Mouse (Mus musculus): ENCODE data around the gene Rps6ka1. TPM values are rescaled to one million over a fixed set of nuclear protein-coding genes. Genes with fewer than 3 reads are reported as not detected.
"Not testable (repeated sequence)": the region's sequence is repeated elsewhere in the genome, so short reads cannot be mapped to it uniquely, and the experiment has no call there.

Rps6ka1 gene
- polyA plus RNA-seq, 1 experiment, result 1.7 TPM

DNA sequence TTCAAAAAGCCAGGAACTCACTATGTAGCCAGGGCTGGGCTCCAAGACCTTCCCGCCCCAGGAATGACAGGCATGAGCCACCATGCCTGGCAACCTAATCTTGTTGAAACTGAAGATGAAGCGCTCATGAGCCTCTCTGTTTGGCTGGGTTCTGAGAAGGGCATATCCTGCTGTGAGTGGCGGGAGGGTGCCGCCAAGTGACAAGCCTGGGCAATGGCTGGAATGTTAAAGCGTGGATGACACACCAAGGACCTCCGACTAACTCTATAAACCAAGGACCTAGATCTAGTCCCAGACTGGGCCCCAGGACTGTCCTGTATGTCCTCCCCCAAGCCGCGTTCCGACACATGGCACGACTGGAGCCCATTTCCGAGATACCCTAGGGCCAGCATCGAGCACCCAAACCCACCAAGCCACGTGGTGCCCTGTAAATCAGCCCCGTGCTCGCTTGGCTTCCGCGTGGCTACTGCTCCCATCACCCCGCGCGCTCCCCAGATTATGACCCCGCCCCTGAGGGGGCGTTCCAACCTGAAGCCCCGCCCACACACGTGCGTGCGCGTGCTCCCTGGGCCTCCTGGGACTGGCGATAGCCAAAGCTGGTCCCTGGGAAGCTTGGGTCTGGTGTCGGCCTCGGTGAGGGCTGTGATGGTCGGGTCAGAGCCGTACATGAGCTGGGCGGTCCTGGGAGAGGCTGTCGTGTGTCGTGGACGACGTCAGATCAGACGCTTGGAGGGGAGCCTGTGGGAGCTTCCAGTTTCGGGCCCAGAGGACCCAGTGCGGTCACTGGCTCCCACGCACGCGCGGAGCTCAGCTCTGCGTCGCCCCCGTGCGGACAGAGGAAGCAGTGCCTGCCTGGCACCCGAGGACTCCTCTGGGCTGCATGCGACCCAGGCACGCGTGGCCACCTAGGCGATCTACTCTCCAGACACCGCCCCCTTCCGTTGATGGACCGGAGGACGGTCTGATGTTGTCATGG, 22.9 kb upstream of the Rps6ka1 start:
- H3K36me3 ChIP-seq (ENCODE audit: control insufficient read depth, insufficient read depth), result no peaks in the 10 kb centered on the region
- H3K27me3 ChIP-seq (ENCODE audit: control insufficient read depth, insufficient read depth, insufficient read length), result no peaks in the 10 kb centered on the region
- peak overlapping the region; percentile 33 for H3K4me3 ChIP-seq
- no peaks in the 10 kb centered on the region for H3K79me2 ChIP-seq (ENCODE audit: control insufficient read depth, insufficient read depth)
- H3K4me2 ChIP-seq (ENCODE audit: low read depth), result peak overlapping the region; percentile 82
- TF ChIP-seq POLR2AphosphoS2 (IDR thresholded peaks at IDR 0.05; ENCODE audit: insufficient read length, low read depth), result peak; percentile 92
- no peak for TF ChIP-seq TCF12 (IDR thresholded peaks at IDR 0.05; ENCODE audit: insufficient read depth, poor library complexity, severe bottlenecking)
- TF ChIP-seq POLR2A (IDR thresholded peaks at IDR 0.05; ENCODE audit: insufficient read length, low read depth), result peak; percentile 87
- no peak for TF ChIP-seq MAX (IDR thresholded peaks at IDR 0.05; ENCODE audit: low read depth)
- TF ChIP-seq REST (IDR thresholded peaks at IDR 0.05; ENCODE audit: insufficient read depth, insufficient read length), result no peak
- TF ChIP-seq CEBPB (IDR thresholded peaks at IDR 0.05; ENCODE audit: insufficient read depth, poor library complexity, severe bottlenecking), result no peak
- TF ChIP-seq E2F4 (IDR thresholded peaks at IDR 0.05; ENCODE audit: insufficient read depth), result no peak
- TF ChIP-seq SRF (IDR thresholded peaks at IDR 0.05; ENCODE audit: control insufficient read depth, insufficient read length, low read depth), result peak; percentile 13
- TF ChIP-seq USF1 (IDR thresholded peaks at IDR 0.05; ENCODE audit: low read depth), result peak; percentile 31
- TF ChIP-seq MYOG (IDR thresholded peaks at IDR 0.05; ENCODE audit: control insufficient read depth in 1 of 3, insufficient read depth in 1 of 3, insufficient read length in 2 of 3, low read depth in 2 of 3), result peak in 1 of 3 experiments; percentile 54
- TF ChIP-seq MYOD1 (IDR thresholded peaks at IDR 0.05; ENCODE audit: control insufficient read depth in 1 of 3, insufficient read length in 2 of 3, low read depth in 2 of 3), result peak in 2 of 3 experiments; percentile 2 to 14
- TF ChIP-seq TCF3 (IDR thresholded peaks at IDR 0.05; ENCODE audit: insufficient read length, low read depth), result no peak
- H3ac ChIP-seq (ENCODE audit: control insufficient read depth, insufficient read length), result peak overlapping the region; percentile 57

DNA sequence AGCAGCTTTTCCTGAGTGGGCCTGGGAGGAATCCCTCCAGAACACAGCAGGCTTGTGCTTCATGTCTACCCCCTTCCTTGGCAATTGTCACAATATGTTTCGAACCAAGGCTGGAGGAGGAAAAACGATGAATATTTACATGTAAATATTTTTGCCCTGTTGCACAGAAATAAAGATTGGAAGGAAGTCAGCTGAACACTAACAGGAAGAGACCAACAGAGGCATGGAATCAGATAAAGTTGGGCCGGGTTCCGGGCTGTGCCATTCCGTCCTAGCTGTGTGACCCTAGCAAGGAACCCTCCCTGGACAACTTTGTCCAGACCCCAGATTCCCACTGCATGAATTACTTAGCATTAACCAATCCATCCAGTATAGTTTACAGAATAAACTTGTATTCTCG, 20.5 kb upstream of the Rps6ka1 start:
- TF ChIP-seq MYOD1 (IDR thresholded peaks at IDR 0.05; ENCODE audit: control insufficient read depth in 1 of 3, insufficient read length in 2 of 3, low read depth in 2 of 3) (no peak), TCF12 (IDR thresholded peaks at IDR 0.05; ENCODE audit: insufficient read depth, poor library complexity, severe bottlenecking) (no peak), POLR2A (IDR thresholded peaks at IDR 0.05; ENCODE audit: insufficient read length, low read depth) (no peak), MYOG (IDR thresholded peaks at IDR 0.05; ENCODE audit: control insufficient read depth in 1 of 3, insufficient read depth in 1 of 3, insufficient read length in 2 of 3, low read depth in 2 of 3) (no peak), MAX (IDR thresholded peaks at IDR 0.05; ENCODE audit: low read depth) (no peak), USF1 (IDR thresholded peaks at IDR 0.05; ENCODE audit: low read depth) (no peak), CEBPB (IDR thresholded peaks at IDR 0.05; ENCODE audit: insufficient read depth, poor library complexity, severe bottlenecking) (no peak), SRF (IDR thresholded peaks at IDR 0.05; ENCODE audit: control insufficient read depth, insufficient read length, low read depth) (no peak), E2F4 (IDR thresholded peaks at IDR 0.05; ENCODE audit: insufficient read depth) (no peak), TCF3 (IDR thresholded peaks at IDR 0.05; ENCODE audit: insufficient read length, low read depth) (no peak), REST (IDR thresholded peaks at IDR 0.05; ENCODE audit: insufficient read depth, insufficient read length) (no peak), POLR2AphosphoS2 (IDR thresholded peaks at IDR 0.05; ENCODE audit: insufficient read length, low read depth) (no peak)

DNA sequence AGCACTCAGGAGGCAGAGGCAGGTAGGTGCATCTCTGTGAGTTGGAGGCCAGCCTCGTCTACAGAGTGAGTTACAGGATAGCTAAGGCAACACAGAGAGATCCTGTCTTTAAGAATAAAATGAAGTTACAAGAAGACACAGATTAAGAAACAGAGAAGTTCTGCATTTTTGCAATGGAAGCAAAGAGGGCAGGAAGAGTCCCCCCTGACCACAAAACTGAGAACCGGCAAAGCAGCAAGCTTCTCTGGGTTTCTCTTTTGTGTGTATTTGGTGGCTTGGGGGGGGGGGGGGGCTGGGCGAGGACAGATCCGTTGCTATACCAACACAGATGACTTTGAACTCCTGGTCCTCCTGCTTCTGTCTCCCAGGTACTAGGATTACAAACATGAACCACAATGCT, 19.5 kb upstream of the Rps6ka1 start:
- H3K36me3 ChIP-seq (ENCODE audit: control insufficient read depth, insufficient read depth), result no peaks in the 10 kb centered on the region
- H3ac ChIP-seq (ENCODE audit: control insufficient read depth, insufficient read length), result no peak overlapping the region
- no peaks in the 10 kb centered on the region for H3K79me2 ChIP-seq (ENCODE audit: control insufficient read depth, insufficient read depth)
- TF ChIP-seq POLR2AphosphoS2 (IDR thresholded peaks at IDR 0.05; ENCODE audit: insufficient read length, low read depth) (no peak), SRF (IDR thresholded peaks at IDR 0.05; ENCODE audit: control insufficient read depth, insufficient read length, low read depth) (no peak), TCF3 (IDR thresholded peaks at IDR 0.05; ENCODE audit: insufficient read length, low read depth) (no peak), MYOG (IDR thresholded peaks at IDR 0.05; ENCODE audit: control insufficient read depth in 1 of 3, insufficient read depth in 1 of 3, insufficient read length in 2 of 3, low read depth in 2 of 3) (no peak), REST (IDR thresholded peaks at IDR 0.05; ENCODE audit: insufficient read depth, insufficient read length) (no peak), MAX (IDR thresholded peaks at IDR 0.05; ENCODE audit: low read depth) (no peak), USF1 (IDR thresholded peaks at IDR 0.05; ENCODE audit: low read depth) (no peak), POLR2A (IDR thresholded peaks at IDR 0.05; ENCODE audit: insufficient read length, low read depth) (no peak), CEBPB (IDR thresholded peaks at IDR 0.05; ENCODE audit: insufficient read depth, poor library complexity, severe bottlenecking) (no peak), MYOD1 (IDR thresholded peaks at IDR 0.05; ENCODE audit: control insufficient read depth in 1 of 3, insufficient read length in 2 of 3, low read depth in 2 of 3) (no peak), E2F4 (IDR thresholded peaks at IDR 0.05; ENCODE audit: insufficient read depth) (no peak), TCF12 (IDR thresholded peaks at IDR 0.05; ENCODE audit: insufficient read depth, poor library complexity, severe bottlenecking) (no peak)
- no peaks in the 10 kb centered on the region for H3K27me3 ChIP-seq (ENCODE audit: control insufficient read depth, insufficient read depth, insufficient read length)
- no peak overlapping the region for H3K4me3 ChIP-seq
- no peak overlapping the region for H3K4me2 ChIP-seq (ENCODE audit: low read depth)

More for the DNA sequence above, 20.5 kb upstream of the Rps6ka1 start:
- H3K4me3 ChIP-seq, result no peak overlapping the region
- H3K4me2 ChIP-seq (ENCODE audit: low read depth), result no peak overlapping the region
- no peaks in the 10 kb centered on the region for H3K27me3 ChIP-seq (ENCODE audit: control insufficient read depth, insufficient read depth, insufficient read length)
- no peaks in the 10 kb centered on the region for H3K79me2 ChIP-seq (ENCODE audit: control insufficient read depth, insufficient read depth)
- no peaks in the 10 kb centered on the region for H3K36me3 ChIP-seq (ENCODE audit: control insufficient read depth, insufficient read depth)
- no peak overlapping the region for H3ac ChIP-seq (ENCODE audit: control insufficient read depth, insufficient read length)

DNA sequence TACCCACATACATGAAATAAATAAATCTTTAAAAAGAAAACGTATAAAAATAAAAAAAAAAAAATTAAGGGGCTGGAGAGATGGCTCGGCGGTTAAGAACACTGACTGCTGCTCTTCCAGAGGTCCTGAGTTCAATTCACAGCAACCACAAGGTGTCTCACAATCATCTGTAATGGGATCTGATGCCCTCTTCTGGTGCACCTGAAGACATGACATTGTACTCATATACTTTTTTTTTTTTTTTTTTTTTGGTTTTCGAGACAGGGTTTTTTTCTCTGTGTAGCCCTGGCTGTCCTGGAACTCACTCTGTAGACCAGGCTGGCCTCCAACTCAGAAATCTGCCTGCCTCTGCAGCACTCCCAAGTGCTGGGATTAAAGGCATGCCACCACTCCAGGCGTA, 18.7 kb upstream of the Rps6ka1 start:
- not testable (repeated sequence) for H3K4me3 ChIP-seq; H3K36me3 ChIP-seq (ENCODE audit: control insufficient read depth, insufficient read depth); H3ac ChIP-seq (ENCODE audit: control insufficient read depth, insufficient read length); H3K4me2 ChIP-seq (ENCODE audit: low read depth); H3K27me3 ChIP-seq (ENCODE audit: control insufficient read depth, insufficient read depth, insufficient read length); H3K79me2 ChIP-seq (ENCODE audit: control insufficient read depth, insufficient read depth)
